Mouse (Mus musculus) limb, embryonic 14.5 days (tissue): ENCODE data around the gene Xrcc1. TPM values are rescaled to one million over a fixed set of nuclear protein-coding genes. Genes with fewer than 3 reads are reported as not detected.
A peak's percentile ranks its signal among the peaks of the same experiment; 100 is the strongest.

Experiments used
- ATAC-seq: fragments of 200-750 bp; cut with Nextera tagmentation; 2 replicates; pipeline ENCODE4 v1.8.0; 2017; ENCODE audit warnings: low read depth, moderate number of reproducible peaks, moderate TSS enrichment; ENCODE audit not compliant: low FRiP score
- DNase-seq: peaks from one replicate; pipeline ENCODE4 v3.0.0-alpha.2; 2015; ENCODE audit warnings: low spot score
- H3K27ac ChIP-seq: fragments of 300-500 bp; sonication (generic); replicated peaks from 2 replicates; pipeline ENCODE4 v1.5.1; 2014; ENCODE audit warnings: low read depth, mild to moderate bottlenecking, low read length, moderate library complexity, mixed read lengths
- H3K27me3 ChIP-seq: fragments of 300-500 bp; sonication (generic); 2 replicates; pipeline ENCODE4 v1.6.1; 2014; ENCODE audit warnings: low read length, mixed read lengths; ENCODE audit not compliant: control insufficient read depth, insufficient read depth
- H3K36me3 ChIP-seq: fragments of 300-500 bp; sonication (generic); 2 replicates; pipeline ENCODE4 v1.6.1; 2014; ENCODE audit warnings: mild to moderate bottlenecking, low read length, moderate library complexity, mixed read lengths; ENCODE audit not compliant: control insufficient read depth, insufficient read depth
- H3K4me1 ChIP-seq: fragments of 300-500 bp; sonication (generic); 2 replicates; pipeline ENCODE4 v1.6.1; 2014; ENCODE audit warnings: antibody characterized with exemption, low read length, mixed read lengths; ENCODE audit not compliant: control insufficient read depth, insufficient read depth
- H3K4me2 ChIP-seq: fragments of 300-500 bp; sonication (generic); replicated peaks from 2 replicates; pipeline ENCODE4 v1.6.1; 2014; ENCODE audit warnings: low read depth, mild to moderate bottlenecking, low read length, moderate library complexity; ENCODE audit not compliant: severe bottlenecking
- H3K4me3 ChIP-seq: fragments of 300-500 bp; sonication (generic); replicated peaks from 2 replicates; pipeline ENCODE4 v1.5.1; 2014; ENCODE audit warnings: low read length
- H3K9ac ChIP-seq: fragments of 300-500 bp; sonication (generic); 2 replicates; pipeline ENCODE4 v1.6.1; 2014; ENCODE audit warnings: mild to moderate bottlenecking, low read depth, low read length, moderate library complexity; ENCODE audit not compliant: severe bottlenecking
- H3K9me3 ChIP-seq: fragments of 300-500 bp; sonication (generic); 2 replicates; pipeline ENCODE4 v1.6.1; 2016; ENCODE audit warnings: low read length; ENCODE audit not compliant: control insufficient read depth
- POLR2A ChIP-seq: fragments of 200-500 bp; IDR thresholded peaks from 2 replicates; pipeline ENCODE4 v1.8.0; 2012; ENCODE audit warnings: inconsistent platforms, mild to moderate bottlenecking, moderate library complexity, borderline replicate concordance; ENCODE audit not compliant: insufficient read depth, insufficient read length; ENCODE audit errors: extremely low read depth
- WGBS: fragments of 180-500 bp; shearing (Covaris S2); extraction: QIAGEN DNeasy Blood & Tissue Kit; methylation state at CpG from one replicate; pipeline ENCODE4 v1.1.7; 2014; 5-methylcytosine and 5-hydroxymethylcytosine counted together
- polyA plus RNA-seq, 2 experiments: library from polyadenylated mRNA; depleted of rRNA in 1 of 2; stranded (reverse) in 1 of 2; unstranded in 1 of 2; fragments of >200 nt; fragmentation: Nextera tagmentation in 1 of 2; extraction: Ambion mirVana in 1 of 2; gene quantifications; 2 replicates each; pipeline versions ENCODE4 v1.2.1 to v1.2.3; 2012 to 2014

Gene Xrcc1
- polyA plus RNA-seq, 2 experiments = 103 to 133 TPM

- ATAC-seq (no peak), DNase-seq (no peak)
- no peak for TF ChIP-seq POLR2A
- WGBS = 86% methylated on average over 4 of the region's 4 CpGs
- Histone ChIP-seq H3K4me1 (no peaks in the 10 kb centered on the region), H3K36me3 (peaks cover 62% of the 10 kb centered on the region), H3K4me3 (no peak overlapping the region), H3K27me3 (no peaks in the 10 kb centered on the region), H3K27ac (no peak overlapping the region), H3K4me2 (no peak overlapping the region), H3K9me3 (no peaks in the 10 kb centered on the region), H3K9ac (no peak overlapping the region)
Observed at GRCm38 (mm10) chr7:24561450-24561849, 15.4 kb downstream of the Xrcc1 start.

GRCm38 (mm10) chr7:24563191-24563836 is 17.2 kb downstream of the Xrcc1 start:
- Histone ChIP-seq H3K9me3 (no peaks in the 10 kb centered on the region), H3K27ac (no peak overlapping the region), H3K9ac (no peak overlapping the region), H3K4me3 (no peak overlapping the region), H3K4me2 (no peak overlapping the region), H3K27me3 (no peaks in the 10 kb centered on the region), H3K4me1 (no peaks in the 10 kb centered on the region), H3K36me3 (peaks cover 71% of the 10 kb centered on the region)
- no peak for ATAC-seq
- DNase-seq = no peak
- no peak for TF ChIP-seq POLR2A
- 92% methylated on average over 8 of the region's 8 CpGs for WGBS

- DNase-seq (no peak), ATAC-seq (no peak)
- no peak overlapping the region for H3K27ac ChIP-seq
- no peak overlapping the region for H3K9ac ChIP-seq
- 90% methylated on average over 4 of the region's 4 CpGs for WGBS
- no peak for TF ChIP-seq POLR2A
- no peak overlapping the region for H3K4me3 ChIP-seq
- H3K27me3 ChIP-seq = no peaks in the 10 kb centered on the region
- peaks cover 75% of the 10 kb centered on the region for H3K36me3 ChIP-seq
- no peaks in the 10 kb centered on the region for H3K4me1 ChIP-seq
- H3K9me3 ChIP-seq = no peaks in the 10 kb centered on the region
- no peak overlapping the region for H3K4me2 ChIP-seq
Observed at GRCm38 (mm10) chr7:24563837-24564206, 17.7 kb downstream of the Xrcc1 start.

GRCm38 (mm10) chr7:24564607-24565265 is 18.6 kb downstream of the Xrcc1 start:
- Histone ChIP-seq H3K4me1 (no peaks in the 10 kb centered on the region), H3K9ac (no peak overlapping the region), H3K4me3 (no peak overlapping the region), H3K27ac (no peak overlapping the region), H3K27me3 (no peaks in the 10 kb centered on the region), H3K4me2 (no peak overlapping the region), H3K9me3 (no peaks in the 10 kb centered on the region), H3K36me3 (peaks cover 74% of the 10 kb centered on the region)
- no peak for TF ChIP-seq POLR2A
- ATAC-seq = 0 out of 2 replicates have a peak, but pooled peaks have one; percentile 53
- 66% methylated on average over 6 of the region's 6 CpGs for WGBS
- peak; percentile 24 for DNase-seq

GRCm38 (mm10) chr7:24565627-24566026 is 19.5 kb downstream of the Xrcc1 start:
- Histone ChIP-seq H3K27ac (no peak overlapping the region), H3K4me2 (no peak overlapping the region), H3K9ac (no peak overlapping the region), H3K36me3 (peaks cover 74% of the 10 kb centered on the region), H3K9me3 (no peaks in the 10 kb centered on the region), H3K27me3 (no peaks in the 10 kb centered on the region), H3K4me1 (no peaks in the 10 kb centered on the region), H3K4me3 (no peak overlapping the region)
- WGBS = 93% methylated on average over 10 of the region's 11 CpGs
- TF ChIP-seq POLR2A = no peak
- DNase-seq (no peak), ATAC-seq (no peak)
